Mouse (Mus musculus) heart, embryonic 10.5 days (tissue): Measurements from ENCODE around the gene Gabbr2. TPM values are rescaled to one million over a fixed set of nuclear protein-coding genes. Genes with fewer than 3 reads are reported as not detected.

ENCODE experiments used
- DNase-seq: peaks from one replicate; pipeline ENCODE4 v3.0.0-alpha.2; 2017; ENCODE audit warnings: low spot score
- H3K27ac ChIP-seq: fragments of 300-500 bp; sonication (generic); 2 replicates; pipeline ENCODE4 v1.5.1; 2016; ENCODE audit warnings: mild to moderate bottlenecking
- H3K27me3 ChIP-seq: fragments of 300-500 bp; sonication (generic); 2 replicates; pipeline ENCODE4 v1.6.1; 2016; ENCODE audit warnings: mild to moderate bottlenecking; ENCODE audit not compliant: poor library complexity, insufficient read depth, severe bottlenecking
- H3K36me3 ChIP-seq: fragments of 300-500 bp; sonication (generic); 2 replicates; pipeline ENCODE4 v1.6.1; 2016; ENCODE audit warnings: mild to moderate bottlenecking, moderate library complexity
- H3K4me1 ChIP-seq: fragments of 300-500 bp; sonication (generic); 2 replicates; pipeline ENCODE4 v1.6.1; 2016; ENCODE audit warnings: mild to moderate bottlenecking
- H3K4me3 ChIP-seq: fragments of 300-500 bp; sonication (generic); 2 replicates; pipeline ENCODE4 v1.5.1; 2016; ENCODE audit warnings: mild to moderate bottlenecking, moderate library complexity
- H3K9me3 ChIP-seq: fragments of 300-500 bp; sonication (generic); 2 replicates; pipeline ENCODE4 v1.6.1; 2016; ENCODE audit warnings: mild to moderate bottlenecking, moderate library complexity
- WGBS: fragments of 180-500 bp; shearing (Covaris S2); methylation state at CpG from one replicate; pipeline ENCODE4 v1.1.7; 2016; 5-methylcytosine and 5-hydroxymethylcytosine counted together
- polyA plus RNA-seq: library from polyadenylated mRNA; unstranded; fragments of >200 nt; fragmentation: Nextera tagmentation; extraction: Ambion mirVana; gene quantifications from 2 replicates; pipeline ENCODE4 v1.2.1, GENCODE M21; 2016

The Gabbr2 gene
- polyA plus RNA-seq, 1 experiment from 2014 or later: 0.13 TPM

GRCm38 (mm10) chr4:46982912-46983311, 8.8 kb downstream of the Gabbr2 start:
- WGBS: 69% methylated on average over 5 of the region's 5 CpGs
- peaks cover 24% of the 10 kb centered on the region for H3K27me3 ChIP-seq
- H3K4me3 ChIP-seq: no peak overlapping the region

GRCm38 (mm10) chr4:46982094-46982493, 9.6 kb downstream of the Gabbr2 start:
- H3K9me3 ChIP-seq: no peaks in the 10 kb centered on the region
- no peak overlapping the region for H3K4me3 ChIP-seq
- 77% methylated on average over 4 of the region's 4 CpGs for WGBS
- peaks cover 19% of the 10 kb centered on the region; the same call in 1 of the 2 replicates for H3K27me3 ChIP-seq
- H3K27ac ChIP-seq: no peak overlapping the region
- no peaks in the 10 kb centered on the region for H3K36me3 ChIP-seq
- DNase-seq: no peak
- no peaks in the 10 kb centered on the region for H3K4me1 ChIP-seq

More at GRCm38 (mm10) chr4:46982912-46983311, 8.8 kb downstream of the Gabbr2 start:
- Histone ChIP-seq H3K36me3 (no peaks in the 10 kb centered on the region), H3K27ac (no peak overlapping the region), H3K9me3 (no peaks in the 10 kb centered on the region), H3K4me1 (no peaks in the 10 kb centered on the region)
- no peak for DNase-seq

GRCm38 (mm10) chr4:46978371-46978770, 13.3 kb downstream of the Gabbr2 start:
- no peak for DNase-seq

GRCm38 (mm10) chr4:46977161-46977560, 14.5 kb downstream of the Gabbr2 start:
- H3K4me3 ChIP-seq: no peak overlapping the region
- H3K27me3 ChIP-seq: 0 out of 2 replicates have a peak, but pooled peaks cover 5% of the 10 kb centered on the region
- no peaks in the 10 kb centered on the region for H3K4me1 ChIP-seq
- H3K27ac ChIP-seq: no peak overlapping the region
- no peaks in the 10 kb centered on the region for H3K9me3 ChIP-seq
- no peaks in the 10 kb centered on the region for H3K36me3 ChIP-seq
- WGBS: 83% methylated on average over 7 of the region's 7 CpGs
- DNase-seq: no peak

More at GRCm38 (mm10) chr4:46978371-46978770, 13.3 kb downstream of the Gabbr2 start:
- no peaks in the 10 kb centered on the region for H3K36me3 ChIP-seq
- H3K27ac ChIP-seq: no peak overlapping the region
- H3K27me3 ChIP-seq: peaks cover 10% of the 10 kb centered on the region; the same call in 1 of the 2 replicates
- WGBS: 83% methylated on average over 6 of the region's 6 CpGs
- H3K4me1 ChIP-seq: no peaks in the 10 kb centered on the region
- no peak overlapping the region for H3K4me3 ChIP-seq
- H3K9me3 ChIP-seq: no peaks in the 10 kb centered on the region

- H3K27ac ChIP-seq: no peak overlapping the region
- no peak overlapping the region for H3K4me3 ChIP-seq
- no peaks in the 10 kb centered on the region for H3K4me1 ChIP-seq
- H3K9me3 ChIP-seq: no peaks in the 10 kb centered on the region
- WGBS: 56% methylated on average over 11 of the region's 11 CpGs
- no peak for DNase-seq
- 0 out of 2 replicates have a peak, but pooled peaks cover 5% of the 10 kb centered on the region for H3K27me3 ChIP-seq
- H3K36me3 ChIP-seq: no peaks in the 10 kb centered on the region
Measured at GRCm38 (mm10) chr4:46976671-46977071, 15.0 kb downstream of the Gabbr2 start.

- DNase-seq: no peak
- Histone ChIP-seq H3K4me1 (no peaks in the 10 kb centered on the region), H3K27me3 (0 out of 2 replicates have a peak, but pooled peaks cover 5% of the 10 kb centered on the region), H3K27ac (no peak overlapping the region), H3K9me3 (no peaks in the 10 kb centered on the region), H3K4me3 (no peak overlapping the region), H3K36me3 (no peaks in the 10 kb centered on the region)
- 75% methylated on average over 10 of the region's 10 CpGs for WGBS
Measured at GRCm38 (mm10) chr4:46973322-46973721, 18.4 kb downstream of the Gabbr2 start.

GRCm38 (mm10) chr4:46967981-46968380, 23.7 kb downstream of the Gabbr2 start:
- Histone ChIP-seq H3K4me1 (no peaks in the 10 kb centered on the region), H3K27ac (no peak overlapping the region), H3K4me3 (no peak overlapping the region), H3K27me3 (no peaks in the 10 kb centered on the region), H3K9me3 (no peaks in the 10 kb centered on the region), H3K36me3 (no peaks in the 10 kb centered on the region)
- no peak for DNase-seq
- 85% methylated on average over 10 of the region's 10 CpGs for WGBS

- Histone ChIP-seq H3K4me1 (no peaks in the 10 kb centered on the region), H3K9me3 (no peaks in the 10 kb centered on the region), H3K4me3 (no peak overlapping the region), H3K27me3 (no peaks in the 10 kb centered on the region), H3K27ac (no peak overlapping the region), H3K36me3 (no peaks in the 10 kb centered on the region)
- no peak for DNase-seq
Measured at GRCm38 (mm10) chr4:46966551-46966950, 25.1 kb downstream of the Gabbr2 start.

GRCm38 (mm10) chr4:46961403-46961802, 30.3 kb downstream of the Gabbr2 start:
- Histone ChIP-seq H3K36me3 (no peaks in the 10 kb centered on the region), H3K4me1 (no peaks in the 10 kb centered on the region), H3K27me3 (peaks cover 6% of the 10 kb centered on the region; the same call in 1 of the 2 replicates), H3K9me3 (no peaks in the 10 kb centered on the region), H3K4me3 (no peak overlapping the region), H3K27ac (no peak overlapping the region)
- 62% methylated on average over 2 of the region's 2 CpGs for WGBS
- no peak for DNase-seq

GRCm38 (mm10) chr4:46960208-46960607, 31.5 kb downstream of the Gabbr2 start:
- no peaks in the 10 kb centered on the region for H3K36me3 ChIP-seq
- H3K9me3 ChIP-seq: no peaks in the 10 kb centered on the region
- no peak overlapping the region for H3K4me3 ChIP-seq
- no peak overlapping the region for H3K27ac ChIP-seq
- DNase-seq: no peak
- peaks cover 6% of the 10 kb centered on the region; the same call in 1 of the 2 replicates for H3K27me3 ChIP-seq
- 86% methylated on average over 10 of the region's 10 CpGs for WGBS
- no peaks in the 10 kb centered on the region for H3K4me1 ChIP-seq

GRCm38 (mm10) chr4:46959776-46960175, 31.9 kb downstream of the Gabbr2 start:
- no peak overlapping the region for H3K27ac ChIP-seq
- H3K4me3 ChIP-seq: no peak overlapping the region
- H3K4me1 ChIP-seq: no peaks in the 10 kb centered on the region
- H3K9me3 ChIP-seq: no peaks in the 10 kb centered on the region
- peaks cover 6% of the 10 kb centered on the region; the same call in 1 of the 2 replicates for H3K27me3 ChIP-seq
- H3K36me3 ChIP-seq: no peaks in the 10 kb centered on the region
- DNase-seq: no peak
- WGBS: 93% methylated on average over 6 of the region's 6 CpGs

GRCm38 (mm10) chr4:46957955-46958354, 33.7 kb downstream of the Gabbr2 start:
- H3K27ac ChIP-seq: no peak overlapping the region
- 81% methylated on average over 7 of the region's 7 CpGs for WGBS
- no peaks in the 10 kb centered on the region for H3K4me1 ChIP-seq
- DNase-seq: no peak
- peaks cover 6% of the 10 kb centered on the region; the same call in 1 of the 2 replicates for H3K27me3 ChIP-seq
- no peaks in the 10 kb centered on the region for H3K9me3 ChIP-seq
- H3K36me3 ChIP-seq: no peaks in the 10 kb centered on the region
- H3K4me3 ChIP-seq: no peak overlapping the region

GRCm38 (mm10) chr4:46956966-46957365, 34.7 kb downstream of the Gabbr2 start:
- H3K9me3 ChIP-seq: no peaks in the 10 kb centered on the region
- DNase-seq: no peak
- 64% methylated on average over 4 of the region's 4 CpGs for whole genome bisulfite sequencing
- no peak overlapping the region for H3K27ac ChIP-seq
- peaks cover 6% of the 10 kb centered on the region; the same call in 1 of the 2 replicates for H3K27me3 ChIP-seq
- no peak overlapping the region for H3K4me3 ChIP-seq
- no peaks in the 10 kb centered on the region for H3K4me1 ChIP-seq
- H3K36me3 ChIP-seq: no peaks in the 10 kb centered on the region

- no peaks in the 10 kb centered on the region for H3K9me3 ChIP-seq
- DNase-seq: no peak
- 85% methylated on average over 7 of the region's 7 CpGs for WGBS
- H3K27ac ChIP-seq: no peak overlapping the region
- H3K36me3 ChIP-seq: no peaks in the 10 kb centered on the region
- no peaks in the 10 kb centered on the region for H3K27me3 ChIP-seq
- no peak overlapping the region for H3K4me3 ChIP-seq
- no peaks in the 10 kb centered on the region for H3K4me1 ChIP-seq
Measured at GRCm38 (mm10) chr4:46953021-46953420, 38.7 kb downstream of the Gabbr2 start.
